Mouse (Mus musculus) lung, embryonic 14.5 days (tissue): ENCODE data around the gene Pip4k2a. TPM values are rescaled to one million over a fixed set of nuclear protein-coding genes. Genes with fewer than 3 reads are reported as not detected.
A peak's percentile ranks its signal among the peaks of the same experiment; 100 is the strongest.

Source experiments
- ATAC-seq: fragments of 200-750 bp; cut with Nextera tagmentation; 2 replicates; pipeline ENCODE4 v1.8.0; 2017; ENCODE audit warnings: mild to moderate bottlenecking, moderate TSS enrichment, moderate library complexity; ENCODE audit not compliant: insufficient read depth
- DNase-seq: peaks from one replicate; pipeline ENCODE4 v3.0.0-alpha.2; 2015
- H3K27ac ChIP-seq: fragments of 300-500 bp; sonication (generic); 2 replicates; pipeline ENCODE4 v1.5.1; 2014; ENCODE audit warnings: low read depth, mild to moderate bottlenecking, moderate library complexity
- H3K27me3 ChIP-seq: fragments of 300-500 bp; sonication (generic); 2 replicates; pipeline ENCODE4 v1.6.1; 2014; ENCODE audit warnings: low read length, control low read depth; ENCODE audit not compliant: insufficient read depth
- H3K36me3 ChIP-seq: fragments of 300-500 bp; sonication (generic); 2 replicates; pipeline ENCODE4 v1.6.1; 2014; ENCODE audit warnings: control low read depth; ENCODE audit not compliant: insufficient read depth
- H3K4me1 ChIP-seq: fragments of 300-500 bp; sonication (generic); 2 replicates; pipeline ENCODE4 v1.6.1; 2014; ENCODE audit warnings: antibody characterized with exemption, control low read depth; ENCODE audit not compliant: insufficient read depth
- H3K4me2 ChIP-seq: fragments of 300-500 bp; sonication (generic); 2 replicates; pipeline ENCODE4 v1.6.1; 2014; ENCODE audit warnings: mild to moderate bottlenecking
- H3K4me3 ChIP-seq: fragments of 300-500 bp; sonication (generic); 2 replicates; pipeline ENCODE4 v1.5.1; 2014; ENCODE audit warnings: low read depth, low read length
- H3K9ac ChIP-seq: fragments of 300-500 bp; sonication (generic); 2 replicates; pipeline ENCODE4 v1.6.1; 2014
- H3K9me3 ChIP-seq: fragments of 300-500 bp; sonication (generic); 2 replicates; pipeline ENCODE4 v1.6.1; 2016; ENCODE audit warnings: low read depth, low read length, control low read depth
- CTCF ChIP-seq: IDR thresholded peaks from 2 replicates; pipeline ENCODE4 v1.5.1; 2016; ENCODE audit warnings: antibody characterized with exemption, low read depth
- WGBS: fragments of 180-500 bp; shearing (Covaris S2); extraction: QIAGEN DNeasy Blood & Tissue Kit; methylation state at CpG from one replicate; pipeline ENCODE4 v1.1.7; 2014; 5-methylcytosine and 5-hydroxymethylcytosine counted together
- polyA plus RNA-seq: library from polyadenylated mRNA; unstranded; fragments of >200 nt; fragmentation: Nextera tagmentation; extraction: Ambion mirVana; gene quantifications from 2 replicates; pipeline ENCODE4 v1.2.1, GENCODE M21; 2014

Gene Pip4k2a
- polyA plus RNA-seq = 10.2 and 10.3 TPM in 2 replicates

GRCm38 (mm10) chr2:18998054-18998478, at the start of gene Pip4k2a, which contains the start of gene 4930426L09Rik:
Gene Pip4k2a, minus strand, starts transcription at chr2:18998126.
Gene 4930426L09Rik, plus strand, starts transcription at chr2:18998343.
- H3K9ac ChIP-seq = peak within 1 kb of the TSS; percentile 68
- under 1% methylated on average over 65 of the region's 66 CpGs for WGBS
- peak within 1 kb of the TSS; percentile 79 for H3K4me3 ChIP-seq
- no peaks in the 10 kb centered on the region for H3K36me3 ChIP-seq
- H3K4me1 ChIP-seq = 0 out of 2 replicates have a peak, but pooled peaks cover 2% of the 10 kb centered on the region
- H3K27me3 ChIP-seq = no peaks in the 10 kb centered on the region
- no peaks in the 10 kb centered on the region for H3K9me3 ChIP-seq
- TF ChIP-seq CTCF = no peak
- H3K4me2 ChIP-seq = peak within 1 kb of the TSS; percentile 93
- H3K27ac ChIP-seq = peak within 1 kb of the TSS; percentile 92
- DNase-seq (peak; percentile 96), ATAC-seq (peak; percentile 99)

DNA sequence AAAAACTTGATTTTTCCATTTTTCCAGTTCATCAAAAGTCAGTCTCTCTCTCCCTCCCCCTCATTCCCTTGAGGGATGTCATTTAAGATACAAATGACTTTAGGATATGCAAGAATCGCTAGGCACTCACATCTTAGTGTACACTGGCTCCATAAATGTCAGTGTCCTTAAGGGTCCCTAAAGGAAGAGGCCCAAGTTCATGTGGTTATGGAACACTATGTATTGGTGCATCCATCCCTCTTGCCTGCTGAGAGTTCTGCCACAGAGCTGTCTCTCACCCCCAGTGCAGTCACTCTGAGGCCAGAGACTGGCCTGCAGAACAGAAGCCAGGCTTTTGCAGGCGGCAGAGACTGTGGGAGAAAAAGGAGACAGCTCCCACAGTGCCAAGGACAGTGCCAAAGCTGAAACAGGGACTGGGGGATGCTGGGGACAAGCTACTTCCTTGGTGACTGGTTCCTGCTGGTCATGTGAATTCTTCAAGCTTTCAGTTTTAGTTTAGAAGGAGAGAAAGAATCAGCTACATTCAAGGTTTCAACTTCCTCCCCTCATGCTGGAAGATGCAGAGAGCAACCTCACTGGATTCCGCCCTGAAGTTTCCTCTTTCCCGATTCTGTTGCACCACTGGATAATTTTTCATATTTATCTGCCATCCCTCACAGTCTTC, 40.1 kb upstream of the Pip4k2a start:
- Histone ChIP-seq H3K36me3 (no peaks in the 10 kb centered on the region), H3K9me3 (no peaks in the 10 kb centered on the region), H3K4me2 (no peak overlapping the region), H3K4me1 (no peaks in the 10 kb centered on the region; the same call in 1 of the 2 replicates), H3K9ac (no peak overlapping the region), H3K4me3 (no peak overlapping the region), H3K27ac (peak overlapping the region; percentile 77), H3K27me3 (no peaks in the 10 kb centered on the region)
- no peak for TF ChIP-seq CTCF
- WGBS = 41% methylated on average over 4 of the region's 4 CpGs
- peak; percentile 38 for DNase-seq
- peak; percentile 65 for ATAC-seq

DNA sequence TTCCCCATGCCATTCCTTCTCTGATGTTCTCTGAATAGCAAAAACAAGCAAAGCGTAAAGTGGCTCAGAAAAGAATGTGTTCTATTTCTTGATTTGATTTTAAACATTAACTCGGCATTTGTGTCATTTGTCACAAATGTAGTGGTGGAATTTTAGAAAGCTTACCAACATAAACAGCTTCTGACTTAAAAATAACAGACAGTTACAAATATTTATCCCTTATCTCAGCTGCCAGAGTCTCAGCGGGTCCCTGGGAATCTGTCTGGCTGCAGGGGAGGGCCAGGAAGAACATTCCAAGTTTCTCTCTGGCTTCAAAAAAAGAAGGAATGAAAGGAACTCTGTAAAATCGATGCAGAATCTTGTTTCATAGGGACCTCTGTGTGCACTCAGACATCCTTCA, 39.5 kb upstream of the Pip4k2a start:
- Histone ChIP-seq H3K9ac (no peak overlapping the region), H3K27me3 (no peaks in the 10 kb centered on the region), H3K9me3 (no peaks in the 10 kb centered on the region), H3K27ac (peak overlapping the region; percentile 7; the same call in 1 of the 2 replicates), H3K36me3 (no peaks in the 10 kb centered on the region), H3K4me3 (no peak overlapping the region), H3K4me1 (no peaks in the 10 kb centered on the region; the same call in 1 of the 2 replicates), H3K4me2 (no peak overlapping the region)
- DNase-seq = peak; percentile 54
- peak; percentile 38; the same call in 1 of the 2 replicates for ATAC-seq
- 16% methylated on average over 4 of the region's 4 CpGs for WGBS
- no peak for TF ChIP-seq CTCF

- H3K9ac ChIP-seq = no peak overlapping the region
- 74% methylated on average over 2 of the region's 2 CpGs for WGBS
- ATAC-seq = no peak
- no peak overlapping the region for H3K4me3 ChIP-seq
- H3K9me3 ChIP-seq = no peaks in the 10 kb centered on the region
- no peak overlapping the region for H3K27ac ChIP-seq
- H3K27me3 ChIP-seq = no peaks in the 10 kb centered on the region
- no peak for TF ChIP-seq CTCF
- DNase-seq = no peak
- H3K4me2 ChIP-seq = no peak overlapping the region
- no peaks in the 10 kb centered on the region for H3K4me1 ChIP-seq
- no peaks in the 10 kb centered on the region for H3K36me3 ChIP-seq
These were observed 26.9 kb upstream of the Pip4k2a start for GRCm38 (mm10) chr2:19024807-19025206.

DNA sequence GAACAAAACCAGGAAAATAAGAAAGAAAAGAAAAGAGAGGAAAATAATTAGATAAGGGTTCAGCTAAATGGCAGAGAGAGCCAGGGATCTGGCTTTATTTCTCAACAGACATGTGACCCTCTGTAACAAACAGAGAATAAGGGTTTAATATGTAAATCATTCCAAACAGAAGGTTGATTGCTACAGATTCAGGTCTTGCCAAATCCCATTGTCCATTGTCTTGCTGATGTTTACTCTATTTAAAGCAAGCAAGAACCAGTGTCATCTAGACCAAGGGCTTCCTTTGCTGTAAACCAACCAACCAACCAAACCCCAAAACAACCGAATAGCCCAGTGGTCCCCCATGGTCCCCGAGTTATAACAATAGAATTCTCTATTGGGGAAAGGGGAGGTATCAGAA, 20.1 kb upstream of the Pip4k2a start:
- H3K9ac ChIP-seq = no peak overlapping the region
- H3K4me3 ChIP-seq = no peak overlapping the region
- no peaks in the 10 kb centered on the region for H3K4me1 ChIP-seq
- no peak for TF ChIP-seq CTCF
- no peak overlapping the region for H3K27ac ChIP-seq
- no peak for ATAC-seq
- DNase-seq = no peak
- H3K36me3 ChIP-seq = no peaks in the 10 kb centered on the region
- H3K4me2 ChIP-seq = no peak overlapping the region
- H3K9me3 ChIP-seq = no peaks in the 10 kb centered on the region
- WGBS = 60% methylated on average over 2 of the region's 2 CpGs
- H3K27me3 ChIP-seq = no peaks in the 10 kb centered on the region

GRCm38 (mm10) chr2:19016839-19017238, 18.9 kb upstream of the Pip4k2a start:
- TF ChIP-seq CTCF = no peak
- H3K36me3 ChIP-seq = no peaks in the 10 kb centered on the region
- no peaks in the 10 kb centered on the region for H3K4me1 ChIP-seq
- DNase-seq (no peak), ATAC-seq (no peak)
- H3K4me3 ChIP-seq = no peak overlapping the region
- no peak overlapping the region for H3K27ac ChIP-seq
- H3K9me3 ChIP-seq = no peaks in the 10 kb centered on the region
- no peak overlapping the region for H3K4me2 ChIP-seq
- H3K27me3 ChIP-seq = no peaks in the 10 kb centered on the region
- WGBS = 27% methylated on average over 1 of the region's 1 CpGs
- no peak overlapping the region for H3K9ac ChIP-seq

- no peak overlapping the region for H3K27ac ChIP-seq
- no peaks in the 10 kb centered on the region for H3K36me3 ChIP-seq
- no peak overlapping the region for H3K4me3 ChIP-seq
- H3K4me2 ChIP-seq = no peak overlapping the region
- DNase-seq = no peak
- no peaks in the 10 kb centered on the region for H3K9me3 ChIP-seq
- no peak overlapping the region for H3K9ac ChIP-seq
- no peak for TF ChIP-seq CTCF
- ATAC-seq = no peak
- no peaks in the 10 kb centered on the region for H3K27me3 ChIP-seq
- no peaks in the 10 kb centered on the region for H3K4me1 ChIP-seq
- WGBS = 67% methylated on average over 5 of the region's 5 CpGs
These were observed 18.4 kb upstream of the Pip4k2a start for GRCm38 (mm10) chr2:19016348-19016747.
